Mouse (Mus musculus): Measurements from ENCODE around the gene Nudt10. TPM values are rescaled to one million over a fixed set of nuclear protein-coding genes. Genes with fewer than 3 reads are reported as not detected.
"Not testable (repeated sequence)": the region's sequence is repeated elsewhere in the genome, so short reads cannot be mapped to it uniquely, and the experiment has no call there.

The Nudt10 gene
- total RNA-seq (2018; cell fraction: chromatin; rRNA removed): not detected
- total RNA-seq (2018; cell fraction: cytosol; rRNA removed): not detected
- not detected for total RNA-seq (2018; cell fraction: nucleus; rRNA removed)
- polyA plus RNA-seq (2018): not detected in 3 replicates

DNA sequence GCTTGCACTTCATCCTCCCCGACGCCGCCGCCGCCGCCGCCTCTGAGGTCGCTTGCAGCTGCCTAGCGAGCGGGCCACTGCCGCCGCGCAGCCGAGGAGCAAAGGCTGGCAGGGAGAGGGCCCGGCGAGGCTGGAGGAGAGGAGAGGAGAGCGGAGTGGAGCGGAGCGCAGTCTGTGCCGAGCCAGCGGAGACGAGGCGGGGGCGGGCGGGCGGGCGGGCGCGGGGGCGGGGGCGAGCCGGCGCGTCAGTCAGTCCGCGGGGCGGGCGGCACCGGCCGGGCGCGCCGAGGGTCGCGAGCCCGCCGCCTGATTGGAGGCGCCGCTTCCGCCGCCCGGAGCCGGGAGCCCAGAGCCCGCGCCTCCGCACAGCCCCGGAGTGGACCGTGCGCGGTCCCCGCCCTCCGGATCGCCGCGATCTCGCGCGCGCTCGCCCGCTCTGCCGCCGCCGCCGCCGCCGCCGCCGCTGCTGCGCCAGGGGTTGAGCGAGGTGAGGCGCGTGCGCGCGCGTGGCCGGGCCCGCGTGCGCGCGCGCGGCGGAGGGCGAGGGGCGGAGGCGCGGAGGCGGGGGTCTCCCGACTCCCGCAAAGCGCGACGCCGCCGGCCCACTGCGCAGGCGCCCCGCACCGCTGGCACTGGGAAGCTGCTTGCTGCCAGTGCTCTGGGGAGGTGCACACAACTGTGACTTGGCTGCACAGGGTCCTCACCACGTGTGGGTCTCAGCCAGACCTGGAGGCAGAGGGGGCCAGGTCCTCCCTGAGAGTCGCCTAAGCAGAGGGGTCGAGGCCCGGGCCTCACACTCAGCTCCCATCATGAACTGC, at the start of gene Nudt10:
TSS of gene Nudt10 (minus strand) at position 193 of the 818 bp plus-strand sequence.
- H3K79me2 ChIP-seq (ENCODE audit: inconsistent target); H3K27ac ChIP-seq; H3K4me3 ChIP-seq (ENCODE audit: inconsistent target); H3K36me3 ChIP-seq (ENCODE audit: inconsistent target): not testable (repeated sequence)
- no CpG with 5 or more reads among the region's 116 CpGs for WGBS (ENCODE audit: missing documents)

DNA sequence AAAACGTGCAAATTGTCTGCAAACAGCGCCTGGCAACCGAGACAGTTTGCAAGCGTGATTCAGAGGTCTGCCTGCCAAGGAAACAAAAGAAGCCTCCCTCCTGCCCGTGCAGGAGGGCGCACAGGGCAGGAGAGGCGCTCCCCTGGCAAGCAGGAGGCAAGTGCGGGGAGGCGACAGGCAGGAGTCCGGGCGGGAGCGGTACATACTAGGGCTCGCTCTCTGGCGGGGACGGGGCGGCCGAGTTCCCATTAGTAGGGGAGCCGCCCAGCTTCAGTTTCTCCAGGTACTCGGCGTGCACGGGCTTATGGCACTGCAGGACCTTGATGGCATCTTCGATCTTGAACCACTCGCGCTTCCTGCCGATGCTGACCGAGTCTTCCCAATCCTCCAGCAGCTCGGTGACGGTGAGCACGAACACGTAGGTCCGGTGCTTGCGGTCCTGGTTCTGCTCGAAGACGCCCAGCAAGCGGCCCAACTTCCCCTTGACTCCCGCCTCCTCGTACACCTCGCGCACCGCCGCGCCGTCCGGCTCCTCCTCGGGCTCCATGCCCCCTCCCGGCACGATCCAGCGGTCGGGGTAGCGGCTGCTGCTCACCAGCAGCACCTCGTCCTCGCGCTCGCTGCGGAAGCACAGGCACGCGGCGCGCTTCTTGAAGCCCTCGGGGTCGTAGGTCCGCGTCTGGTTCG, 536 bp downstream of the Nudt10 start:
- not testable (repeated sequence) for H3K27ac ChIP-seq; H3K36me3 ChIP-seq (ENCODE audit: inconsistent target); H3K4me3 ChIP-seq (ENCODE audit: inconsistent target); H3K79me2 ChIP-seq (ENCODE audit: inconsistent target)
- WGBS (ENCODE audit: missing documents): no CpG with 5 or more reads among the region's 64 CpGs

DNA sequence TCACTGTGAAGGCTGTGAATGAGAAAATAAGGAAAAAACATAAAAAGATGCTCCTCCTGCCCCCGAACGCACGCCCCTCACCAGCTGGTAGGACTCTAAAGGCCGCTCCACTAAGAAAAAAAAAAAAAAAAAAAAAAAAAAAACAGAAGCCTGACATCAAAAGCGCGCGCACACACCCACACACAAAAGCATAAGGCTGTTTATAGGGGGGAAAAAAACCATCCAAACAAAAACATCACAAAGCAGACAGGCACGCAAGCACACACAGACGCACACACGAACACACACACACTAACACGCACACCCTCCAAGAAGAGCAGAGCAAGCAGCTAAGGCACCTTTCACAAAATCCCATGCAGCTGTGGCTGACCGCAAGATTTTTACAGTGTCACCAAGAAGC, 1.1 kb downstream of the Nudt10 start:
- WGBS (ENCODE audit: missing documents): 21% methylated on average over 4 of the region's 12 CpGs
- H3K27ac ChIP-seq: no peak overlapping the region
- no peak overlapping the region for H3K4me3 ChIP-seq (ENCODE audit: inconsistent target)
- no peaks in the 10 kb centered on the region for H3K36me3 ChIP-seq (ENCODE audit: inconsistent target)
- no peaks in the 10 kb centered on the region for H3K79me2 ChIP-seq (ENCODE audit: inconsistent target)

Other genes starting within 250 kb of the Nudt10 start
- not detected in 3 replicates for gene Nudt11, start 125.6 kb downstream of the Nudt10 start, polyA plus RNA-seq (2018)
- gene AU022751, start 89.6 kb downstream of the Nudt10 start, polyA plus RNA-seq (2018): not detected in 3 replicates
- gene Bmp15, start 147.7 kb upstream of the Nudt10 start, polyA plus RNA-seq (2018): not detected in 3 replicates
- 0.03 to 0.06 TPM in 2 of 3 replicates, not detected in the other for gene Shroom4, start 226.8 kb upstream of the Nudt10 start, polyA plus RNA-seq (2018)